Mouse (Mus musculus) liver, postnatal 0 days (tissue): ENCODE measurements around the gene Rnf5.

Source experiments
- CTCF ChIP-seq: sonication (generic); IDR thresholded peaks from 2 replicates; pipeline ENCODE4 v1.5.1; 2016; ENCODE audit warnings: antibody characterized with exemption, low read depth
- EP300 ChIP-seq: IDR thresholded peaks from 2 replicates; pipeline ENCODE4 v1.6.1; 2016; ENCODE audit warnings: antibody characterized with exemption, low read depth, mild to moderate bottlenecking

DNA sequence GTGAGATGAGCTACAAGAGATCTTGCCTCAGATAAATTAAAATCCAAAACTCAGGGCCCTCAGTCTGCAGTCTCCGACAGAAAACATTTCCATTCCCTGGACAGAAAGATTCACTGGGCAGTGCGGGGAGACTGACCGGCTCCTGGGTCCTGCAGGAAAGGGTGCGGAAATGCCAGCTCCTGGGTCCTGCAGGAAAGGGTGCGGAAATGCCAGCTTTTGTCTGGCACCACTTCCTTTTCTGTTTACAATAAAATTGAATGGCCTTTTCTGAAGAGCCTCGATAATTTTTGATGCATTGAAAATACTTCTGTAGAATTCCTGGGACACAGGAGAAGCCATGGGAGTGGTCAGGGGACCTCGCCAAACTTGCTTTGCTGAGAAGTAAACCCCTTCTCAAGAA lies 44.4 kb downstream of the Rnf5 start:
- TF ChIP-seq EP300 (no peak), CTCF (no peak)
